Mouse (Mus musculus) lung, postnatal 0 days (tissue): Measurements from ENCODE around the gene Flad1.

Source experiments
- CTCF ChIP-seq: IDR thresholded peaks from 2 replicates; pipeline ENCODE4 v1.5.1; 2016; ENCODE audit warnings: antibody characterized with exemption, mild to moderate bottlenecking
- EP300 ChIP-seq: IDR thresholded peaks from 2 replicates; pipeline ENCODE4 v1.6.1; 2016; ENCODE audit warnings: antibody characterized with exemption, mild to moderate bottlenecking, control low read depth

- TF ChIP-seq EP300 = no peak
- TF ChIP-seq CTCF = no peak
Observed at GRCm38 (mm10) chr3:89458965-89459807, 47.5 kb upstream of the Flad1 start.
